Mouse (Mus musculus): ENCODE measurements around the gene Svip. TPM values are rescaled to one million over a fixed set of nuclear protein-coding genes. Genes with fewer than 3 reads are reported as not detected.
A peak's percentile ranks its signal among the peaks of the same experiment; 100 is the strongest.

Gene Svip
- polyA plus RNA-seq (2015; fragmentation: Nextera tagmentation; extraction: Ambion mirVana), result 19.8 and 22.7 TPM in 2 replicates

GRCm38 (mm10) chr7:52005511-52006295 is at the start of gene Svip:
TSS of gene Svip (minus strand) at chr7:52006018.
- Histone ChIP-seq H3K27ac (ENCODE audit: low read depth, low read length) (peak within 1 kb of the TSS; percentile 84), H3K4me2 (ENCODE audit: low read length) (peak within 1 kb of the TSS; percentile 64), H3K4me3 (ENCODE audit: low read length) (peak within 1 kb of the TSS; percentile 85), H3K9me3 (ENCODE audit: control insufficient read depth, low read length) (no peaks in the 10 kb centered on the region), H3K36me3 (ENCODE audit: control insufficient read depth, insufficient read depth, low read length) (no peaks in the 10 kb centered on the region), H3K27me3 (replicated peaks; ENCODE audit: control insufficient read depth, insufficient read depth, low read length) (no peaks in the 10 kb centered on the region; the same call in 1 of the 2 replicates), H3K4me1 (ENCODE audit: control insufficient read depth, insufficient read depth, low read depth, low read length) (peaks cover 4% of the 10 kb centered on the region), H3K9ac (ENCODE audit: low read depth, low read length) (peak within 1 kb of the TSS; percentile 77)
- ATAC-seq, result peak; percentile 97
- WGBS, result under 1% methylated on average over 39 of the region's 47 CpGs

- Histone ChIP-seq H3K9ac (ENCODE audit: low read depth, low read length) (no peak overlapping the region), H3K4me3 (ENCODE audit: low read length) (no peak overlapping the region), H3K4me2 (ENCODE audit: low read length) (no peak overlapping the region), H3K4me1 (ENCODE audit: control insufficient read depth, insufficient read depth, low read depth, low read length) (no peaks in the 10 kb centered on the region), H3K27me3 (replicated peaks; ENCODE audit: control insufficient read depth, insufficient read depth, low read length) (no peaks in the 10 kb centered on the region), H3K27ac (ENCODE audit: low read depth, low read length) (no peak overlapping the region), H3K36me3 (ENCODE audit: control insufficient read depth, insufficient read depth, low read length) (no peaks in the 10 kb centered on the region), H3K9me3 (ENCODE audit: control insufficient read depth, low read length) (peaks cover 4% of the 10 kb centered on the region)
- peak; percentile 87 for ATAC-seq
- 43% methylated on average over 8 of the region's 8 CpGs for WGBS
Measured at GRCm38 (mm10) chr7:52037600-52038582, 32.1 kb upstream of the Svip start.

GRCm38 (mm10) chr7:52024050-52024626 is 18.3 kb upstream of the Svip start:
- no peak for ATAC-seq
- 87% methylated on average over 5 of the region's 5 CpGs for WGBS
- Histone ChIP-seq H3K4me3 (ENCODE audit: low read length) (no peak overlapping the region), H3K36me3 (ENCODE audit: control insufficient read depth, insufficient read depth, low read length) (no peaks in the 10 kb centered on the region), H3K4me1 (ENCODE audit: control insufficient read depth, insufficient read depth, low read depth, low read length) (no peaks in the 10 kb centered on the region), H3K9ac (ENCODE audit: low read depth, low read length) (no peak overlapping the region), H3K9me3 (ENCODE audit: control insufficient read depth, low read length) (no peaks in the 10 kb centered on the region), H3K27ac (ENCODE audit: low read depth, low read length) (no peak overlapping the region), H3K27me3 (replicated peaks; ENCODE audit: control insufficient read depth, insufficient read depth, low read length) (no peaks in the 10 kb centered on the region), H3K4me2 (ENCODE audit: low read length) (no peak overlapping the region)

- Histone ChIP-seq H3K9me3 (ENCODE audit: control insufficient read depth, low read length) (no peaks in the 10 kb centered on the region), H3K36me3 (ENCODE audit: control insufficient read depth, insufficient read depth, low read length) (no peaks in the 10 kb centered on the region), H3K27ac (ENCODE audit: low read depth, low read length) (no peak overlapping the region), H3K9ac (ENCODE audit: low read depth, low read length) (no peak overlapping the region), H3K4me2 (ENCODE audit: low read length) (no peak overlapping the region), H3K4me3 (ENCODE audit: low read length) (no peak overlapping the region), H3K27me3 (replicated peaks; ENCODE audit: control insufficient read depth, insufficient read depth, low read length) (no peaks in the 10 kb centered on the region), H3K4me1 (ENCODE audit: control insufficient read depth, insufficient read depth, low read depth, low read length) (no peaks in the 10 kb centered on the region)
- 92% methylated on average over 4 of the region's 4 CpGs for WGBS
- no peak for ATAC-seq
Measured at GRCm38 (mm10) chr7:52022039-52022438, 16.2 kb upstream of the Svip start.

GRCm38 (mm10) chr7:52015628-52016027 is 9.8 kb upstream of the Svip start, which contains the start of gene 1700015G11Rik:
TSS of gene 1700015G11Rik (minus strand) at chr7:52015728.
- Histone ChIP-seq H3K27me3 (replicated peaks; ENCODE audit: control insufficient read depth, insufficient read depth, low read length) (no peaks in the 10 kb centered on the region), H3K4me2 (ENCODE audit: low read length) (no peak within 1 kb of the TSS), H3K27ac (ENCODE audit: low read depth, low read length) (no peak within 1 kb of the TSS), H3K36me3 (ENCODE audit: control insufficient read depth, insufficient read depth, low read length) (no peaks in the 10 kb centered on the region), H3K9ac (ENCODE audit: low read depth, low read length) (no peak within 1 kb of the TSS), H3K4me1 (ENCODE audit: control insufficient read depth, insufficient read depth, low read depth, low read length) (no peaks in the 10 kb centered on the region), H3K4me3 (ENCODE audit: low read length) (no peak within 1 kb of the TSS), H3K9me3 (ENCODE audit: control insufficient read depth, low read length) (no peaks in the 10 kb centered on the region)
- ATAC-seq, result no peak
- WGBS, result 87% methylated on average over 3 of the region's 3 CpGs

GRCm38 (mm10) chr7:52015180-52015579 is 9.4 kb upstream of the Svip start:
- no peak overlapping the region for H3K4me2 ChIP-seq (ENCODE audit: low read length)
- ATAC-seq, result no peak
- no peaks in the 10 kb centered on the region for H3K9me3 ChIP-seq (ENCODE audit: control insufficient read depth, low read length)
- no peaks in the 10 kb centered on the region for H3K36me3 ChIP-seq (ENCODE audit: control insufficient read depth, insufficient read depth, low read length)
- WGBS, result 82% methylated on average over 1 of the region's 1 CpGs
- no peaks in the 10 kb centered on the region for H3K4me1 ChIP-seq (ENCODE audit: control insufficient read depth, insufficient read depth, low read depth, low read length)
- no peak overlapping the region for H3K9ac ChIP-seq (ENCODE audit: low read depth, low read length)
- no peak overlapping the region for H3K4me3 ChIP-seq (ENCODE audit: low read length)
- H3K27me3 ChIP-seq (replicated peaks; ENCODE audit: control insufficient read depth, insufficient read depth, low read length), result no peaks in the 10 kb centered on the region
- H3K27ac ChIP-seq (ENCODE audit: low read depth, low read length), result no peak overlapping the region

GRCm38 (mm10) chr7:52013457-52013856 is 7.6 kb upstream of the Svip start:
- no peak overlapping the region for H3K9ac ChIP-seq (ENCODE audit: low read depth, low read length)
- H3K9me3 ChIP-seq (ENCODE audit: control insufficient read depth, low read length), result no peaks in the 10 kb centered on the region
- WGBS, result 81% methylated on average over 7 of the region's 7 CpGs
- no peak overlapping the region for H3K27ac ChIP-seq (ENCODE audit: low read depth, low read length)
- no peak overlapping the region for H3K4me3 ChIP-seq (ENCODE audit: low read length)
- H3K36me3 ChIP-seq (ENCODE audit: control insufficient read depth, insufficient read depth, low read length), result no peaks in the 10 kb centered on the region
- H3K4me1 ChIP-seq (ENCODE audit: control insufficient read depth, insufficient read depth, low read depth, low read length), result no peaks in the 10 kb centered on the region
- no peak for ATAC-seq
- H3K27me3 ChIP-seq (replicated peaks; ENCODE audit: control insufficient read depth, insufficient read depth, low read length), result no peaks in the 10 kb centered on the region; the same call in 1 of the 2 replicates
- no peak overlapping the region for H3K4me2 ChIP-seq (ENCODE audit: low read length)

GRCm38 (mm10) chr7:52007138-52007537 is 1.3 kb upstream of the Svip start:
- ATAC-seq, result no peak
- no peaks in the 10 kb centered on the region; the same call in 1 of the 2 replicates for H3K27me3 ChIP-seq (replicated peaks; ENCODE audit: control insufficient read depth, insufficient read depth, low read length)
- peaks cover 4% of the 10 kb centered on the region for H3K4me1 ChIP-seq (ENCODE audit: control insufficient read depth, insufficient read depth, low read depth, low read length)
- 93% methylated on average over 2 of the region's 2 CpGs for WGBS
- H3K4me2 ChIP-seq (ENCODE audit: low read length), result no peak overlapping the region
- H3K9me3 ChIP-seq (ENCODE audit: control insufficient read depth, low read length), result no peaks in the 10 kb centered on the region
- H3K36me3 ChIP-seq (ENCODE audit: control insufficient read depth, insufficient read depth, low read length), result no peaks in the 10 kb centered on the region
- H3K4me3 ChIP-seq (ENCODE audit: low read length), result no peak overlapping the region
- H3K9ac ChIP-seq (ENCODE audit: low read depth, low read length), result no peak overlapping the region
- no peak overlapping the region for H3K27ac ChIP-seq (ENCODE audit: low read depth, low read length)
